Mouse (Mus musculus) left cerebral cortex, postnatal 10 days (tissue): ENCODE results near the gene Dtd1. TPM values are rescaled to one million over a fixed set of nuclear protein-coding genes. Genes with fewer than 3 reads are reported as not detected.

Experiments used
- DNase-seq, 2 experiments: peaks; one replicate each; pipeline ENCODE4 v3.0.0; 2021 to 2022; ENCODE audit warnings: low spot score in 2 of 2, mixed read lengths in 1 of 2; ENCODE audit errors: extremely low spot score in 1 of 2
- intact Hi-C: fragments of 180-260 bp; cut with DNase I; formaldehyde crosslinking; loops from one replicate; pipeline ENCODE4 v1.15.1; 2025
- microRNA-seq: library from miRNA; unstranded; fragments of <30 nt; microRNA quantifications from one replicate; pipeline ENCODE4 v1.2.0, GENCODE M21; 2022
- total RNA-seq, 2 experiments: library from RNA; stranded (reverse); gene quantifications; 2 replicates each; pipeline ENCODE4 v1.2.3; 2021

Gene Dtd1
- total RNA-seq, 2 experiments from 2014 or later: 56.4 to 61.0 TPM

- intact Hi-C loops: no loop called here
- DNase-seq: no peak
Measured at GRCm38 (mm10) chr2:144783190-144783589, 183.5 kb downstream of the Dtd1 start.

DNA sequence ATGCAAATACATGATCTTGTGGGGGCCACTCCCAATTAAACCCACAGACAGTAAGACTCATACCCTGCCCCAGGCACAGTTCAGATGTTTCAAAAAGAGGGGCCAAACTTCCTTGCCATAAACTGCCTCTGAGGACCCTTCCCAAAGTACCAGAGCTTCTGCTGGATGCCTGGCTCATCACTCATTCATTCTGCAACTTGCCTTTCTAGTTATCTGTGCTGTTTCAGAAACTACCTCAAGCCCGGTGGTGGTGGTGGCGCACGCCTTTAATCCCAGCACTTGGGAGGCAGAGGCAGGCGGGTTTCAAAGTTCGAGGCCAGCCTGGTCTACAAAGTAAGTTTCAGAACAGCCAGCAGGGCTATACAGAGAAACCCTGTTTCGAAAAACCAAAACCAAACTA lies 184.1 kb downstream of the Dtd1 start:
- intact Hi-C loops: no loop called here
- DNase-seq: no peak

- DNase-seq: no peak
- intact Hi-C loops: no loop called here
Measured at GRCm38 (mm10) chr2:144791671-144792294, 192.1 kb downstream of the Dtd1 start.

DNA sequence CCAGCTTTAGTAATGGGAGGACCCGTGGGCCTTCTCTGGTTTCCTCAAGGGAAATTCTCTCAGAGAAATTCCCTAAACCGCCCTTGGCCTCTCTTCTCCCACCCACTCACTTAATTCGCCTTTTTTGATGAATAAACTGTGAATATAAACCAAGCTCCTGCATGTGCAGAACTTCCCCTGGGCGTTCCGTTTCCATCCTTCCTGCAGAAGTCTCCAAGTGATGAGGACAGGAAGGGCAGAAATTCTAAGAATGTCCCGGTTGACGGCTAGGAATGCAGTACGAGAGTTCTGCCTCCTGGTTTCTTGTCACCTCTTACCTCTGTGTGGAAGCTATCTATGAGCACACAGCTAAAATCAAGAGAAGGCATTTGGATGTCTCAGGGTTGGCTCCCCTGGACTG lies 197.8 kb downstream of the Dtd1 start:
- no peak for DNase-seq
- intact Hi-C loops: no loop called here

- intact Hi-C loops: no loop called here
- no peak for DNase-seq
Measured at GRCm38 (mm10) chr2:144807766-144808754, 208.4 kb downstream of the Dtd1 start.

Small RNAs within 50 kb of the gene (microRNA-seq; reads per million reads assigned to microRNA genes)
- gene Gm24823: not detected

Other genes with a start within 250 kb of the Dtd1 start
- gene Kat14, start 230.9 kb upstream of the Dtd1 start, total RNA-seq: 10 to 100 TPM; 24.4 to 27.2 TPM
- gene Pet117, start 230.9 kb upstream of the Dtd1 start, total RNA-seq: 1 to 10 TPM; 5.3 to 5.5 TPM
- 100 to 1,000 TPM; 102 to 109 TPM for gene Dzank1, start 72.5 kb upstream of the Dtd1 start, total RNA-seq
- 10 to 100 TPM; 25.2 to 26.7 TPM for gene Polr3f, start 72.2 kb upstream of the Dtd1 start, total RNA-seq
- 10 to 100 TPM; 24.4 to 26.5 TPM for gene Rbbp9, start 49.0 kb upstream of the Dtd1 start, total RNA-seq
- gene Sec23b, start 43.7 kb upstream of the Dtd1 start, total RNA-seq: 10 to 100 TPM; 42.4 to 44.8 TPM
- 10 to 100 TPM; 41.9 to 51.2 TPM for gene Smim26, start 5.8 kb upstream of the Dtd1 start, total RNA-seq
- gene Scp2d1, start 223.8 kb downstream of the Dtd1 start, total RNA-seq: not detected